In the genomic region with DNA sequence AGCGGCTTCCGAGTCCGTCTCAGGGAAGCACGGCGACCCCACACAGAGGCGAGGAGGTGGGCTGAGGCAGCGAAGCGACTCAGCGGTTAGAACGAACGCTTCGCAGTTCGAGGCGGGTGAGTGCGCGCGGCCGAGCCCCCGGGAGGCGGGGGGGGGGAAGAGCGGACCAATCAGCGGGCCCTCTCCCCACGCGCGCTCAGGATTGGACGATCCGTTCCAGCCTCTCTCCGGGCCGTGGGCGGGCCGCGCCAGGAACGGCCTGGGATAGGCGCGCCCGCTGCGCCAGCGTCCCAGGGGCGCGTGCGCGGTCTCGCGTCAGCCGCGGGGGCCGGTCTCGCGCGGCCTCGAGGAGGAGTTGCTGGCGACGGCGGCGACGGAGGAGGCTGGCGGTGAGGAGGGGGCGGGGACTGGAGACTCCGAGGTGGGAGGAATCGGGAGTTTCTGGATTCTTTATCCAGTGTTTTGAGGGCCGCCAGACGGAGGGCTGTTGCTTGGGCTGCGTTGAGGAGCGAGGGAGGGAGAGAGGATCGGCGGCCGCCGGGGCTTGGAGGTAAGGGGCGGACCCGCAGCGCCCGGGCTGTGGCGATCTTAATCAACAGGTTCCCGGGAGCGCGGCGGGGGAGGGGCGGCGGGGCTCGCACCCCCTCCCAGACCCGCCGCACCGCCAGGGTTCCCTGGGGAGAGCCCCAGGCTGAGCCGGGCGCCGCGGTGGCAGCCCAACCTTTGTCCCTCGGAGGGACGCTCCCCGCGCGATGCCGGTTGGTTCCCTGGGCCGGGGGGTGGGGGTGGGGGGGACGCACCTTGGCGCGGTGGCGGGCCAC, we compare ENCODE assay signal across 8 mouse cellular contexts. TPM values are rescaled to one million over a fixed set of nuclear protein-coding genes. Genes with fewer than 3 reads are reported as not detected.
DNase-seq lines count a peak whose midpoint lies in the region; ATAC-seq and TF ChIP-seq lines count a peak whose summit lies in the region.

Gene Mpp5, plus strand, starts transcription at position 351 of the 821 bp plus-strand sequence.

- H3K79me2 ChIP-seq in heart, adult 2 months (replicated peaks; ENCODE audit: control insufficient read depth, insufficient read depth, low read length) = no peaks in the 10 kb centered on the region; the same call in 1 of the 2 replicates

- no peaks in the 10 kb centered on the region for H3K9me3 ChIP-seq in embryonic facial prominence, embryonic 14.5 days (ENCODE audit: control insufficient read depth, low read length)
- H3K9me3 ChIP-seq in limb, embryonic 13.5 days = no peaks in the 10 kb centered on the region
- H3K9me3 ChIP-seq in midbrain, embryonic 16.5 days (replicated peaks; ENCODE audit: control insufficient read depth, low read length, poor library complexity, severe bottlenecking) = no peaks in the 10 kb centered on the region

- peak; percentile 93 for DNase-seq in 3T3-L1 (ENCODE audit: low read depth, low spot score)
- DNase-seq in adrenal gland, postnatal 4 days (ENCODE audit: low spot score in 2 of 2) = peak; percentile 89 to 92
- DNase-seq in embryonic facial prominence, embryonic 14.5 days (ENCODE audit: low spot score) = peak; percentile 99
- DNase-seq in heart, adult 2 months = peak; percentile 95 to 99
- peak; percentile 96 to 97 for DNase-seq in kidney, adult 8-10 months
- peak; percentile 86 to 96 for DNase-seq in spleen, postnatal 10 days (ENCODE audit: low spot score in 2 of 2)

- H3K36me3 ChIP-seq in embryonic facial prominence, embryonic 14.5 days (ENCODE audit: control insufficient read depth, insufficient read depth, low read length) = no peaks in the 10 kb centered on the region
- peaks cover 2% of the 10 kb centered on the region for H3K36me3 ChIP-seq in heart, adult 2 months (ENCODE audit: control insufficient read depth, insufficient read depth, low read length)
- H3K36me3 ChIP-seq in limb, embryonic 13.5 days = no peaks in the 10 kb centered on the region
- no peaks in the 10 kb centered on the region for H3K36me3 ChIP-seq in midbrain, embryonic 16.5 days (ENCODE audit: control insufficient read depth, insufficient read depth, low read length)

- peak; percentile 100 for ATAC-seq in embryonic facial prominence, embryonic 14.5 days (ENCODE audit: low read depth)
- ATAC-seq in limb, embryonic 13.5 days (ENCODE audit: low FRiP score, low read depth) = peak; percentile 99
- peak; percentile 100 for ATAC-seq in midbrain, embryonic 16.5 days

- peak within 1 kb of the TSS; percentile 86 for H3K4me3 ChIP-seq in embryonic facial prominence, embryonic 14.5 days (ENCODE audit: low read depth, low read length)
- H3K4me3 ChIP-seq in heart, adult 2 months = peak within 1 kb of the TSS; percentile 89
- H3K4me3 ChIP-seq in limb, embryonic 13.5 days = peak within 1 kb of the TSS; percentile 85
- peak within 1 kb of the TSS; percentile 92 for H3K4me3 ChIP-seq in midbrain, embryonic 16.5 days (ENCODE audit: low read depth, low read length)

- TF ChIP-seq EP300 in heart, adult 2 months (IDR thresholded peaks at IDR 0.05; ENCODE audit: insufficient read depth, low read depth, low read length) = no peak

- peak within 1 kb of the TSS; percentile 99 for H3K4me2 ChIP-seq in embryonic facial prominence, embryonic 14.5 days (ENCODE audit: low read depth, low read length)
- H3K4me2 ChIP-seq in limb, embryonic 13.5 days (replicated peaks) = peak within 1 kb of the TSS; percentile 93
- peak within 1 kb of the TSS; percentile 72 for H3K4me2 ChIP-seq in midbrain, embryonic 16.5 days (ENCODE audit: low read length)

- peak within 1 kb of the TSS; percentile 91 for H3K9ac ChIP-seq in embryonic facial prominence, embryonic 14.5 days (ENCODE audit: low read depth, low read length)
- H3K9ac ChIP-seq in heart, adult 2 months (ENCODE audit: low read depth, low read length) = peak within 1 kb of the TSS; percentile 78
- peak within 1 kb of the TSS; percentile 87 for H3K9ac ChIP-seq in limb, embryonic 13.5 days
- peak within 1 kb of the TSS; percentile 72 for H3K9ac ChIP-seq in midbrain, embryonic 16.5 days (ENCODE audit: low read depth, low read length)

- H3K4me1 ChIP-seq in embryonic facial prominence, embryonic 14.5 days (ENCODE audit: control insufficient read depth, insufficient read depth, low read length) = 0 out of 2 replicates have a peak, but pooled peaks cover 5% of the 10 kb centered on the region
- H3K4me1 ChIP-seq in heart, adult 2 months (ENCODE audit: control insufficient read depth, insufficient read depth, low read length) = no peaks in the 10 kb centered on the region
- H3K4me1 ChIP-seq in limb, embryonic 13.5 days = peaks cover 4% of the 10 kb centered on the region; the same call in 1 of the 2 replicates
- peaks cover 2% of the 10 kb centered on the region; the same call in 1 of the 2 replicates for H3K4me1 ChIP-seq in midbrain, embryonic 16.5 days (ENCODE audit: control insufficient read depth, insufficient read depth, low read length)

- 0% methylated on average over 53 of the region's 98 CpGs for WGBS in embryonic facial prominence, embryonic 14.5 days
- under 1% methylated on average over 97 of the region's 98 CpGs for WGBS in heart, adult 2 months
- under 1% methylated on average over 81 of the region's 98 CpGs for WGBS in limb, embryonic 13.5 days
- under 1% methylated on average over 84 of the region's 98 CpGs for WGBS in midbrain, embryonic 16.5 days

- intact Hi-C loops in heart, adult 2 months (cut with DNase I) = loop anchor here (2.0 to 5.0 kb wide), 2 partner anchors 114 to 522 kb away; partner anchors contain the start of genes Atp6v1d, Eif2s1 and Gphn

- peak; percentile 43 for TF ChIP-seq POLR2A in heart, adult 2 months (IDR thresholded peaks at IDR 0.05; ENCODE audit: insufficient read depth, low read depth, low read length)

- peaks cover 2% of the 10 kb centered on the region; the same call in 1 of the 2 replicates for H3K27me3 ChIP-seq in embryonic facial prominence, embryonic 14.5 days (replicated peaks; ENCODE audit: control insufficient read depth, insufficient read depth, low read length)
- no peaks in the 10 kb centered on the region for H3K27me3 ChIP-seq in heart, adult 2 months (ENCODE audit: control insufficient read depth, insufficient read depth, low read length)
- peaks cover 8% of the 10 kb centered on the region; the same call in 1 of the 2 replicates for H3K27me3 ChIP-seq in limb, embryonic 13.5 days
- H3K27me3 ChIP-seq in midbrain, embryonic 16.5 days (ENCODE audit: control insufficient read depth, insufficient read depth, low read depth, low read length) = 0 out of 2 replicates have a peak, but pooled peaks cover 5% of the 10 kb centered on the region

- H3K27ac ChIP-seq in embryonic facial prominence, embryonic 14.5 days (replicated peaks; ENCODE audit: low read depth, low read length) = peak within 1 kb of the TSS; percentile 96
- peak within 1 kb of the TSS; percentile 94 for H3K27ac ChIP-seq in heart, adult 2 months
- peak within 1 kb of the TSS; percentile 95 for H3K27ac ChIP-seq in limb, embryonic 13.5 days
- H3K27ac ChIP-seq in midbrain, embryonic 16.5 days (ENCODE audit: low read length) = peak within 1 kb of the TSS; percentile 85

- no peak for TF ChIP-seq CTCF in heart, adult 2 months (IDR thresholded peaks at IDR 0.05)

RNA-seq across cellular contexts. Expression of gene Mpp5, which starts in this region (rescaled TPM):
- total RNA-seq in adrenal gland, postnatal 4 days (2021) = 10 to 100 TPM; 18.4 to 26.1 TPM
- polyA plus RNA-seq in embryonic facial prominence, embryonic 14.5 days (2014; fragmentation: Nextera tagmentation; extraction: Ambion mirVana) = 12.4 and 14.4 TPM in 2 replicates
- total RNA-seq in heart, adult 2 months (2021) = 10 to 100 TPM; 11.1 to 19.2 TPM
- polyA plus RNA-seq in heart, adult 2 months (2012; rRNA removed) = 2.1 and 6.5 TPM in 2 replicates
- 20.0 and 21.3 TPM in 2 replicates for polyA plus RNA-seq in limb, embryonic 13.5 days (2015; fragmentation: Nextera tagmentation; extraction: Ambion mirVana)
- 15.7 and 16.3 TPM in 2 replicates for polyA plus RNA-seq in midbrain, embryonic 16.5 days (2015; fragmentation: Nextera tagmentation; extraction: Ambion mirVana)

Comparison
In these comparisons a context has a peak if more than half of its experiments do, and no peak if none do; other contexts are left out.
1. Peak in every context shown above with its lines: DNase-seq, ATAC-seq, H3K4me3 ChIP-seq and H3K27ac ChIP-seq.